Mouse (Mus musculus) limb, embryonic 13.5 days (tissue): ENCODE data around the gene Astl. TPM values are rescaled to one million over a fixed set of nuclear protein-coding genes. Genes with fewer than 3 reads are reported as not detected.
A peak's percentile ranks its signal among the peaks of the same experiment; 100 is the strongest.

Experiments used
- ATAC-seq: fragments of 200-750 bp; cut with Nextera tagmentation; 2 replicates; pipeline ENCODE4 v1.8.0; 2017; ENCODE audit warnings: low read depth, moderate number of reproducible peaks, moderate TSS enrichment; ENCODE audit not compliant: low FRiP score
- H3K27ac ChIP-seq: fragments of 300-500 bp; sonication (generic); 2 replicates; pipeline ENCODE4 v1.5.1; 2015; ENCODE audit warnings: inconsistent platforms, mild to moderate bottlenecking, moderate library complexity
- H3K27me3 ChIP-seq: fragments of 300-500 bp; sonication (generic); 2 replicates; pipeline ENCODE4 v1.6.1; 2015; ENCODE audit warnings: mild to moderate bottlenecking, inconsistent platforms
- H3K36me3 ChIP-seq: fragments of 300-500 bp; sonication (generic); 2 replicates; pipeline ENCODE4 v1.6.1; 2015; ENCODE audit warnings: inconsistent platforms, mild to moderate bottlenecking, moderate library complexity
- H3K4me1 ChIP-seq: fragments of 300-500 bp; sonication (generic); 2 replicates; pipeline ENCODE4 v1.6.1; 2015; ENCODE audit warnings: inconsistent platforms
- H3K4me2 ChIP-seq: fragments of 300-500 bp; sonication (generic); replicated peaks from 2 replicates; pipeline ENCODE4 v1.6.1; 2015; ENCODE audit warnings: inconsistent platforms, mild to moderate bottlenecking, moderate library complexity
- H3K4me3 ChIP-seq: fragments of 300-500 bp; sonication (generic); 2 replicates; pipeline ENCODE4 v1.5.1; 2015; ENCODE audit warnings: moderate library complexity, mild to moderate bottlenecking, inconsistent platforms
- H3K9ac ChIP-seq: fragments of 300-500 bp; sonication (generic); 2 replicates; pipeline ENCODE4 v1.6.1; 2015; ENCODE audit warnings: mild to moderate bottlenecking, inconsistent platforms
- H3K9me3 ChIP-seq: fragments of 300-500 bp; sonication (generic); 2 replicates; pipeline ENCODE4 v1.6.1; 2016; ENCODE audit warnings: inconsistent platforms
- WGBS: fragments of 180-500 bp; shearing (Covaris S2); methylation state at CpG from one replicate; pipeline ENCODE4 v1.1.7; 2015; 5-methylcytosine and 5-hydroxymethylcytosine counted together
- polyA plus RNA-seq: library from polyadenylated mRNA; unstranded; fragments of >200 nt; fragmentation: Nextera tagmentation; extraction: Ambion mirVana; gene quantifications from 2 replicates; pipeline ENCODE4 v1.2.1, GENCODE M21; 2015

Astl gene
- polyA plus RNA-seq, 1 experiment from 2014 or later: 0.06 TPM

GRCm38 (mm10) chr2:127328090-127328851, 10.2 kb upstream of the Astl start:
- no peak overlapping the region for H3K27ac ChIP-seq
- ATAC-seq: no peak

GRCm38 (mm10) chr2:127332807-127333570, 5.5 kb upstream of the Astl start:
- H3K4me3 ChIP-seq: no peak overlapping the region
- no peak overlapping the region for H3K4me2 ChIP-seq
- peaks cover 10% of the 10 kb centered on the region for H3K4me1 ChIP-seq
- ATAC-seq: no peak
- peaks cover 38% of the 10 kb centered on the region for H3K27me3 ChIP-seq
- H3K36me3 ChIP-seq: no peaks in the 10 kb centered on the region
- WGBS: 84% methylated on average over 14 of the region's 14 CpGs
- no peak overlapping the region for H3K9ac ChIP-seq
- H3K27ac ChIP-seq: no peak overlapping the region
- no peaks in the 10 kb centered on the region for H3K9me3 ChIP-seq

More at GRCm38 (mm10) chr2:127328090-127328851, 10.2 kb upstream of the Astl start:
- Histone ChIP-seq H3K9ac (no peak overlapping the region), H3K4me1 (0 out of 2 replicates have a peak, but pooled peaks cover 1% of the 10 kb centered on the region), H3K9me3 (no peaks in the 10 kb centered on the region), H3K27me3 (no peaks in the 10 kb centered on the region), H3K4me3 (no peak overlapping the region), H3K4me2 (no peak overlapping the region), H3K36me3 (no peaks in the 10 kb centered on the region)
- 66% methylated on average over 12 of the region's 12 CpGs for WGBS

GRCm38 (mm10) chr2:127333945-127334603, 4.4 kb upstream of the Astl start:
- Histone ChIP-seq H3K4me1 (peaks cover 10% of the 10 kb centered on the region), H3K4me3 (no peak overlapping the region), H3K4me2 (no peak overlapping the region), H3K27me3 (peaks cover 38% of the 10 kb centered on the region), H3K36me3 (no peaks in the 10 kb centered on the region), H3K27ac (no peak overlapping the region), H3K9me3 (no peaks in the 10 kb centered on the region), H3K9ac (no peak overlapping the region)
- 76% methylated on average over 5 of the region's 5 CpGs for WGBS
- no peak for ATAC-seq

- peaks cover 10% of the 10 kb centered on the region for H3K4me1 ChIP-seq
- H3K4me2 ChIP-seq: peak overlapping the region; percentile 95
- WGBS: 43% methylated on average over 11 of the region's 11 CpGs
- H3K36me3 ChIP-seq: no peaks in the 10 kb centered on the region
- no peak overlapping the region for H3K9ac ChIP-seq
- H3K9me3 ChIP-seq: no peaks in the 10 kb centered on the region
- no peak overlapping the region for H3K4me3 ChIP-seq
- no peak for ATAC-seq
- H3K27me3 ChIP-seq: peaks cover 38% of the 10 kb centered on the region
- H3K27ac ChIP-seq: no peak overlapping the region
Observed at GRCm38 (mm10) chr2:127335078-127335541, 3.3 kb upstream of the Astl start.

- peak within 1 kb of the TSS; percentile 59 for H3K4me3 ChIP-seq
Observed at GRCm38 (mm10) chr2:127335767-127336496, 2.5 kb upstream of the Astl start, which contains the start of gene Dusp2. Gene Dusp2, plus strand, starts transcription at chr2:127336159.

GRCm38 (mm10) chr2:127336497-127336832, 2.0 kb upstream of the Astl start:
- Histone ChIP-seq H3K9me3 (no peaks in the 10 kb centered on the region), H3K4me2 (peak overlapping the region; percentile 95), H3K27me3 (peaks cover 38% of the 10 kb centered on the region), H3K27ac (no peak overlapping the region), H3K4me3 (peak overlapping the region; percentile 59), H3K9ac (peak overlapping the region; percentile 69), H3K4me1 (peaks cover 10% of the 10 kb centered on the region), H3K36me3 (no peaks in the 10 kb centered on the region)
- ATAC-seq: peak; percentile 48
- WGBS: 6% methylated on average over 33 of the region's 33 CpGs

More at GRCm38 (mm10) chr2:127335767-127336496, 2.5 kb upstream of the Astl start, which contains the start of gene Dusp2:
- Histone ChIP-seq H3K9ac (peak within 1 kb of the TSS; percentile 69), H3K9me3 (no peaks in the 10 kb centered on the region), H3K27ac (no peak within 1 kb of the TSS), H3K4me2 (peak within 1 kb of the TSS; percentile 95), H3K4me1 (peaks cover 10% of the 10 kb centered on the region), H3K27me3 (peaks cover 38% of the 10 kb centered on the region), H3K36me3 (no peaks in the 10 kb centered on the region)
- peak; percentile 42 for ATAC-seq
- WGBS: 0% methylated on average over 50 of the region's 76 CpGs

- no peaks in the 10 kb centered on the region for H3K9me3 ChIP-seq
- H3K27ac ChIP-seq: no peak overlapping the region
- no peak for ATAC-seq
- peak overlapping the region; percentile 95 for H3K4me2 ChIP-seq
- H3K36me3 ChIP-seq: no peaks in the 10 kb centered on the region
- peaks cover 10% of the 10 kb centered on the region for H3K4me1 ChIP-seq
- peak overlapping the region; percentile 59 for H3K4me3 ChIP-seq
- 40% methylated on average over 5 of the region's 5 CpGs for WGBS
- H3K27me3 ChIP-seq: peaks cover 38% of the 10 kb centered on the region
- peak overlapping the region; percentile 69; the same call in 1 of the 2 replicates for H3K9ac ChIP-seq
Observed at GRCm38 (mm10) chr2:127336885-127337284, 1.6 kb upstream of the Astl start.

- H3K27ac ChIP-seq: no peak overlapping the region
- H3K4me3 ChIP-seq: peak overlapping the region; percentile 59
Observed at GRCm38 (mm10) chr2:127337531-127337930, 908 bp upstream of the Astl start.

GRCm38 (mm10) chr2:127338012-127338411, 427 bp upstream of the Astl start:
- Histone ChIP-seq H3K27ac (no peak overlapping the region), H3K4me2 (peak overlapping the region; percentile 95; the same call in 1 of the 2 replicates), H3K27me3 (peaks cover 38% of the 10 kb centered on the region), H3K4me3 (no peak overlapping the region), H3K4me1 (peaks cover 10% of the 10 kb centered on the region), H3K36me3 (no peaks in the 10 kb centered on the region), H3K9me3 (no peaks in the 10 kb centered on the region), H3K9ac (no peak overlapping the region)
- ATAC-seq: no peak
- WGBS: 60% methylated on average over 7 of the region's 7 CpGs

More at GRCm38 (mm10) chr2:127337531-127337930, 908 bp upstream of the Astl start:
- Histone ChIP-seq H3K27me3 (peaks cover 38% of the 10 kb centered on the region), H3K9ac (no peak overlapping the region), H3K9me3 (no peaks in the 10 kb centered on the region), H3K4me2 (peak overlapping the region; percentile 95), H3K4me1 (peaks cover 10% of the 10 kb centered on the region), H3K36me3 (no peaks in the 10 kb centered on the region)
- WGBS: 65% methylated on average over 11 of the region's 11 CpGs
- no peak for ATAC-seq

- no peak overlapping the region for H3K4me3 ChIP-seq
- no peak overlapping the region for H3K27ac ChIP-seq
- 62% methylated on average over 4 of the region's 4 CpGs for WGBS
- H3K36me3 ChIP-seq: no peaks in the 10 kb centered on the region
- H3K27me3 ChIP-seq: peaks cover 38% of the 10 kb centered on the region
- H3K4me1 ChIP-seq: peaks cover 10% of the 10 kb centered on the region
- no peak overlapping the region for H3K4me2 ChIP-seq
- no peak overlapping the region for H3K9ac ChIP-seq
- H3K9me3 ChIP-seq: no peaks in the 10 kb centered on the region
- ATAC-seq: no peak
Observed at GRCm38 (mm10) chr2:127338833-127339232, 394 bp downstream of the Astl start.

GRCm38 (mm10) chr2:127339262-127339661, 823 bp downstream of the Astl start:
- no peak overlapping the region for H3K9ac ChIP-seq
- peaks cover 10% of the 10 kb centered on the region for H3K4me1 ChIP-seq
- H3K27ac ChIP-seq: no peak overlapping the region
- H3K36me3 ChIP-seq: no peaks in the 10 kb centered on the region
- H3K27me3 ChIP-seq: peaks cover 37% of the 10 kb centered on the region
- ATAC-seq: no peak
- H3K4me2 ChIP-seq: no peak overlapping the region
- WGBS: 72% methylated on average over 6 of the region's 6 CpGs
- H3K9me3 ChIP-seq: no peaks in the 10 kb centered on the region
- no peak overlapping the region for H3K4me3 ChIP-seq
